ENCODE assay signal across 9 mouse cellular contexts in the genomic region with DNA sequence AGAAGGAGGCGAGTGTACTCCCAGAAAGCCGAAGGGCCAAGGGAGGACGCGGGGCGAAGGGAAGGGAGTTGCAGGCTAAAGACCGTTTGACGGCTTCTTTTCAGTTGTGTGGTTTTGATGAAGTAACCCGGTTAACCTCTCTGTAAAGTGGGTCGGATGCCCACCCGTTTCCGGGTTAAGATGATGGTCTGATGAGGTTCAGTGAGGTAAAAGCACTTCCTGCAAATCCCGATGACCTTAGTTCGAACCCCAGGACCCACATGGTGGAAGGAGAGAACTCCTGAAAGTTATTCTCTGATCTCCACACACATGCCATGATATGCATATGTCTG. TPM values are rescaled to one million over a fixed set of nuclear protein-coding genes. Genes with fewer than 3 reads are reported as not detected.
DNase-seq lines count a peak whose midpoint lies in the region; ATAC-seq and TF ChIP-seq lines count a peak whose summit lies in the region.
"Had no signal": no experiment of that assay in that cellular context is flagged by ENCODE, and none has a peak within 500 bp of the region (broad histone marks: within the 10 kb centered on the region; RNA-seq: fewer than 3 reads in every experiment).

No protein-coding gene starts in this region.

- no peaks in the 10 kb centered on the region for H3K27me3 ChIP-seq in lung, embryonic 14.5 days (ENCODE audit: insufficient read depth, low read length)
- no peaks in the 10 kb centered on the region for H3K27me3 ChIP-seq in embryonic facial prominence, embryonic 14.5 days (replicated peaks; ENCODE audit: control insufficient read depth, insufficient read depth, low read length)
- no peaks in the 10 kb centered on the region for H3K27me3 ChIP-seq in intestine, postnatal 0 days (replicated peaks; ENCODE audit: control insufficient read depth, insufficient read depth, low read length)
- H3K27me3 ChIP-seq in neural tube, embryonic 14.5 days (ENCODE audit: control insufficient read depth, insufficient read depth, low read length): no peaks in the 10 kb centered on the region

- no peak for ATAC-seq in lung, embryonic 14.5 days (ENCODE audit: insufficient read depth)
- no peak; the same call in 1 of the 2 replicates for ATAC-seq in embryonic facial prominence, embryonic 14.5 days (ENCODE audit: low read depth)
- ATAC-seq in intestine, postnatal 0 days: peak; percentile 6
- 0 out of 2 replicates have a peak, but pooled peaks have one; percentile 13 for ATAC-seq in neural tube, embryonic 14.5 days (ENCODE audit: low read depth)

- H3K4me1 ChIP-seq in lung, embryonic 14.5 days (ENCODE audit: insufficient read depth): no peaks in the 10 kb centered on the region
- peaks cover 4% of the 10 kb centered on the region for H3K4me1 ChIP-seq in embryonic facial prominence, embryonic 14.5 days (ENCODE audit: control insufficient read depth, insufficient read depth, low read length)
- no peaks in the 10 kb centered on the region for H3K4me1 ChIP-seq in intestine, postnatal 0 days (replicated peaks; ENCODE audit: control insufficient read depth, insufficient read depth, low read length)
- peaks cover 9% of the 10 kb centered on the region for H3K4me1 ChIP-seq in neural tube, embryonic 14.5 days (ENCODE audit: control insufficient read depth, insufficient read depth, low read length)

- H3K27ac ChIP-seq in lung, embryonic 14.5 days (ENCODE audit: low read depth): no peak overlapping the region
- no peak overlapping the region for H3K27ac ChIP-seq in embryonic facial prominence, embryonic 14.5 days (replicated peaks; ENCODE audit: low read depth, low read length)
- H3K27ac ChIP-seq in intestine, postnatal 0 days (ENCODE audit: low read depth, low read length): no peak overlapping the region
- peak overlapping the region; percentile 65; the same call in 1 of the 2 replicates for H3K27ac ChIP-seq in neural tube, embryonic 14.5 days (ENCODE audit: low read depth, low read length)

- H3K36me3 ChIP-seq in lung, embryonic 14.5 days (ENCODE audit: insufficient read depth): peaks cover 30% of the 10 kb centered on the region; the same call in 1 of the 2 replicates
- peaks cover 29% of the 10 kb centered on the region for H3K36me3 ChIP-seq in embryonic facial prominence, embryonic 14.5 days (ENCODE audit: control insufficient read depth, insufficient read depth, low read length)
- H3K36me3 ChIP-seq in intestine, postnatal 0 days (ENCODE audit: control insufficient read depth, insufficient read depth): peaks cover 33% of the 10 kb centered on the region
- H3K36me3 ChIP-seq in neural tube, embryonic 14.5 days (ENCODE audit: control insufficient read depth, insufficient read depth, low read length): peaks cover 13% of the 10 kb centered on the region; the same call in 1 of the 2 replicates

- DNase-seq in lung, embryonic 14.5 days: peak; percentile 34
- no peak for DNase-seq in lung, postnatal 10 days
- no peak for DNase-seq in embryonic facial prominence, embryonic 14.5 days (ENCODE audit: low spot score)
- DNase-seq in cerebellum, postnatal 25 days: no peak
- DNase-seq in kidney, adult 11 months: no peak
- no peak for DNase-seq in urinary bladder, postnatal 36 days (ENCODE audit: low spot score in 2 of 2)

- under 1% methylated on average over 13 of the region's 13 CpGs for WGBS in lung, embryonic 14.5 days
- WGBS in embryonic facial prominence, embryonic 14.5 days: 3% methylated on average over 12 of the region's 13 CpGs
- 1% methylated on average over 13 of the region's 13 CpGs for WGBS in intestine, postnatal 0 days
- WGBS in neural tube, embryonic 14.5 days: 3% methylated on average over 13 of the region's 13 CpGs

- no peak for TF ChIP-seq CTCF in lung, embryonic 14.5 days (IDR thresholded peaks at IDR 0.05; ENCODE audit: low read depth)
- no peak for TF ChIP-seq CTCF in intestine, postnatal 0 days (IDR thresholded peaks at IDR 0.05; ENCODE audit: low read depth)

- peak overlapping the region; percentile 71 for H3K4me2 ChIP-seq in lung, embryonic 14.5 days
- peak overlapping the region; percentile 67 for H3K4me2 ChIP-seq in embryonic facial prominence, embryonic 14.5 days (ENCODE audit: low read depth, low read length)
- H3K4me2 ChIP-seq in intestine, postnatal 0 days (replicated peaks; ENCODE audit: low read depth): peak overlapping the region; percentile 68
- H3K4me2 ChIP-seq in neural tube, embryonic 14.5 days (ENCODE audit: low read depth, low read length): peak overlapping the region; percentile 62

- H3K4me3 ChIP-seq in lung, embryonic 14.5 days (ENCODE audit: low read depth, low read length): peak overlapping the region; percentile 66
- peak overlapping the region; percentile 72 for H3K4me3 ChIP-seq in embryonic facial prominence, embryonic 14.5 days (ENCODE audit: low read depth, low read length)
- H3K4me3 ChIP-seq in intestine, postnatal 0 days (ENCODE audit: low read depth, low read length): peak overlapping the region; percentile 68
- H3K4me3 ChIP-seq in neural tube, embryonic 14.5 days (ENCODE audit: low read depth, low read length): peak overlapping the region; percentile 65

- H3K9ac ChIP-seq in lung, embryonic 14.5 days: peak overlapping the region; percentile 52
- H3K9ac ChIP-seq in embryonic facial prominence, embryonic 14.5 days (ENCODE audit: low read depth, low read length): peak overlapping the region; percentile 71
- peak overlapping the region; percentile 64 for H3K9ac ChIP-seq in intestine, postnatal 0 days (ENCODE audit: low read depth, low read length)
- peak overlapping the region; percentile 72 for H3K9ac ChIP-seq in neural tube, embryonic 14.5 days (replicated peaks; ENCODE audit: low read depth, low read length)

- H3K9me3 ChIP-seq in lung, embryonic 14.5 days (ENCODE audit: low read depth, low read length): no peaks in the 10 kb centered on the region
- H3K9me3 ChIP-seq in embryonic facial prominence, embryonic 14.5 days (ENCODE audit: control insufficient read depth, low read length): no peaks in the 10 kb centered on the region
- H3K9me3 ChIP-seq in intestine, postnatal 0 days (ENCODE audit: control insufficient read depth): no peaks in the 10 kb centered on the region
- H3K9me3 ChIP-seq in neural tube, embryonic 14.5 days (ENCODE audit: control insufficient read depth, low read length): no peaks in the 10 kb centered on the region

RNA-seq across cellular contexts. Expression of a gene that starts 0.5 kb away (rescaled TPM):
- polyA plus RNA-seq in lung, embryonic 14.5 days (2014; fragmentation: Nextera tagmentation; extraction: Ambion mirVana): 17.8 and 19.0 TPM in 2 replicates
- 15.7 and 19.8 TPM in 2 replicates for polyA plus RNA-seq in embryonic facial prominence, embryonic 14.5 days (2014; fragmentation: Nextera tagmentation; extraction: Ambion mirVana)
- polyA plus RNA-seq in intestine, postnatal 0 days (2015; fragmentation: Nextera tagmentation; extraction: Ambion mirVana): 8.8 and 9.4 TPM in 2 replicates
- 22.5 and 24.0 TPM in 2 replicates for polyA plus RNA-seq in neural tube, embryonic 14.5 days (2014; fragmentation: Nextera tagmentation; extraction: Ambion mirVana)

RNA-seq across cellular contexts. Expression of a gene that starts 0.7 kb away (rescaled TPM):
- polyA plus RNA-seq in lung, embryonic 14.5 days (2014; fragmentation: Nextera tagmentation; extraction: Ambion mirVana): 49.6 and 50.5 TPM in 2 replicates
- 41.0 and 43.0 TPM in 2 replicates for polyA plus RNA-seq in embryonic facial prominence, embryonic 14.5 days (2014; fragmentation: Nextera tagmentation; extraction: Ambion mirVana)
- 36.3 and 38.7 TPM in 2 replicates for polyA plus RNA-seq in intestine, postnatal 0 days (2015; fragmentation: Nextera tagmentation; extraction: Ambion mirVana)
- polyA plus RNA-seq in neural tube, embryonic 14.5 days (2014; fragmentation: Nextera tagmentation; extraction: Ambion mirVana): 57.9 and 62.4 TPM in 2 replicates

RNA-seq across cellular contexts. Expression of a gene that starts 20.6 kb away (rescaled TPM):
- polyA plus RNA-seq in lung, embryonic 14.5 days (2014; fragmentation: Nextera tagmentation; extraction: Ambion mirVana): 0.41 and 0.42 TPM in 2 replicates
- polyA plus RNA-seq in embryonic facial prominence, embryonic 14.5 days (2014; fragmentation: Nextera tagmentation; extraction: Ambion mirVana): 0.38 TPM in 1 of 2 replicates, not detected in the other
- polyA plus RNA-seq in intestine, postnatal 0 days (2015; fragmentation: Nextera tagmentation; extraction: Ambion mirVana): 78.7 and 84.7 TPM in 2 replicates
- not detected in 2 replicates for polyA plus RNA-seq in neural tube, embryonic 14.5 days (2014; fragmentation: Nextera tagmentation; extraction: Ambion mirVana)
- polyA plus RNA-seq: brain, embryonic 14.5 days had no signal

RNA-seq across cellular contexts. Expression of a gene that starts 28.0 kb away (rescaled TPM):
- 25.4 and 25.5 TPM in 2 replicates for polyA plus RNA-seq in lung, embryonic 14.5 days (2014; fragmentation: Nextera tagmentation; extraction: Ambion mirVana)
- 14.1 and 17.0 TPM in 2 replicates for polyA plus RNA-seq in embryonic facial prominence, embryonic 14.5 days (2014; fragmentation: Nextera tagmentation; extraction: Ambion mirVana)
- 145 and 148 TPM in 2 replicates for polyA plus RNA-seq in intestine, postnatal 0 days (2015; fragmentation: Nextera tagmentation; extraction: Ambion mirVana)
- polyA plus RNA-seq in neural tube, embryonic 14.5 days (2014; fragmentation: Nextera tagmentation; extraction: Ambion mirVana): 0.61 and 0.68 TPM in 2 replicates

RNA-seq across cellular contexts. Expression of a gene that starts 34.8 kb away (rescaled TPM):
- 0.22 and 0.32 TPM in 2 replicates for polyA plus RNA-seq in lung, embryonic 14.5 days (2014; fragmentation: Nextera tagmentation; extraction: Ambion mirVana)
- 0.48 and 1.1 TPM in 2 replicates for polyA plus RNA-seq in embryonic facial prominence, embryonic 14.5 days (2014; fragmentation: Nextera tagmentation; extraction: Ambion mirVana)
- polyA plus RNA-seq in intestine, postnatal 0 days (2015; fragmentation: Nextera tagmentation; extraction: Ambion mirVana): 0.08 and 0.18 TPM in 2 replicates
- polyA plus RNA-seq in neural tube, embryonic 14.5 days (2014; fragmentation: Nextera tagmentation; extraction: Ambion mirVana): 0.36 and 0.78 TPM in 2 replicates

Comparison
In these comparisons a context has a peak if more than half of its experiments do, and no peak if none do; other contexts are left out.
1. ATAC-seq: peak in intestine, postnatal 0 days (single experiment) and neural tube, embryonic 14.5 days (single experiment); none in lung, embryonic 14.5 days (single experiment) and embryonic facial prominence, embryonic 14.5 days (single experiment).
2. RNA of a gene that starts 20.6 kb away (polyA plus RNA-seq): 78.7 to 84.7 TPM in intestine, postnatal 0 days; 0.41 to 0.42 TPM in lung, embryonic 14.5 days, 0.38 TPM in embryonic facial prominence, embryonic 14.5 days and not detected in neural tube, embryonic 14.5 days; every median in the first group is over 10 times any median in the second.
3. Peak in every context shown above with its lines, with median percentiles within 50 percentile points of each other: H3K4me2 ChIP-seq, H3K4me3 ChIP-seq and H3K9ac ChIP-seq.